ENCODE assay signal across 25 mouse cellular contexts in genomic region chr11:72845526-72845925, GRCm38 (mm10). TPM values are rescaled to one million over a fixed set of nuclear protein-coding genes. Genes with fewer than 3 reads are reported as not detected.
DNase-seq lines count a peak whose midpoint lies in the region; ATAC-seq and TF ChIP-seq lines count a peak whose summit lies in the region.
"Had no signal": no experiment of that assay in that cellular context is flagged by ENCODE, and none has a peak within 500 bp of the region (broad histone marks: within the 10 kb centered on the region; RNA-seq: fewer than 3 reads in every experiment).

No protein-coding gene starts in this region.

- no peak for DNase-seq in lung, postnatal 0 days (ENCODE audit: low spot score)
- no peak for DNase-seq in lung, postnatal 36 days
- no peak for DNase-seq in layer of hippocampus, adult 2 months (ENCODE audit: low spot score in 2 of 2)
- DNase-seq: adrenal gland, adult 8-10 months; adrenal gland, postnatal 25 days; cerebellum, adult 11-12 months; cerebellum, adult 8-10 months; cerebellum, postnatal 10 days; cerebellum, postnatal 36 days; embryo, embryonic 11 days; forebrain, postnatal 0 days; gastrocnemius, adult 2 months; gastrocnemius, postnatal 14 days; heart, adult 18-20 months had no signal

- no peak overlapping the region for H3K9ac ChIP-seq in lung, postnatal 0 days (replicated peaks; ENCODE audit: low read depth)
- no peak overlapping the region for H3K9ac ChIP-seq in stomach, embryonic 15.5 days
- no peak overlapping the region for H3K9ac ChIP-seq in forebrain, embryonic 12.5 days
- H3K9ac ChIP-seq: embryonic facial prominence, embryonic 13.5 days; forebrain, postnatal 0 days; hindbrain, embryonic 13.5 days had no signal

- H3K27ac ChIP-seq in lung, postnatal 0 days (ENCODE audit: low read length) = 0 out of 2 replicates have a peak overlapping the region, but pooled peaks have one; percentile 6
- H3K27ac ChIP-seq in embryonic fibroblast, embryonic 13.5 days (ENCODE audit: insufficient read depth, low read length) = peak overlapping the region; percentile 100; the same call in 1 of the 2 replicates
- peak overlapping the region; percentile 11; the same call in 1 of the 2 replicates for H3K27ac ChIP-seq in stomach, embryonic 15.5 days
- H3K27ac ChIP-seq in forebrain, embryonic 12.5 days = no peak overlapping the region
- H3K27ac ChIP-seq in layer of hippocampus, adult 2 months = no peak overlapping the region
- H3K27ac ChIP-seq: embryonic facial prominence, embryonic 10.5 days; embryonic facial prominence, embryonic 13.5 days; forebrain, embryonic 10.5 days; gastrocnemius, adult 2 months; hindbrain, embryonic 10.5 days; hindbrain, embryonic 13.5 days had no signal

- no peaks in the 10 kb centered on the region for H3K9me3 ChIP-seq in lung, postnatal 0 days (ENCODE audit: low read length)
- no peaks in the 10 kb centered on the region for H3K9me3 ChIP-seq in stomach, embryonic 15.5 days
- no peaks in the 10 kb centered on the region for H3K9me3 ChIP-seq in forebrain, embryonic 12.5 days
- H3K9me3 ChIP-seq: embryonic facial prominence, embryonic 10.5 days; embryonic facial prominence, embryonic 13.5 days; forebrain, embryonic 10.5 days; hindbrain, embryonic 10.5 days; hindbrain, embryonic 13.5 days had no signal

- H3K36me3 ChIP-seq in lung, postnatal 0 days (ENCODE audit: insufficient read depth, low read length) = peaks cover 26% of the 10 kb centered on the region; the same call in 1 of the 2 replicates
- peaks cover 5% of the 10 kb centered on the region for H3K36me3 ChIP-seq in stomach, embryonic 15.5 days
- H3K36me3 ChIP-seq in forebrain, embryonic 12.5 days (replicated peaks) = peaks cover 45% of the 10 kb centered on the region

- H3K27me3 ChIP-seq in lung, postnatal 0 days (replicated peaks; ENCODE audit: insufficient read depth, low read length) = no peaks in the 10 kb centered on the region
- no peaks in the 10 kb centered on the region for H3K27me3 ChIP-seq in stomach, embryonic 15.5 days (replicated peaks)
- no peaks in the 10 kb centered on the region for H3K27me3 ChIP-seq in forebrain, embryonic 12.5 days
- H3K27me3 ChIP-seq: embryonic facial prominence, embryonic 13.5 days; hindbrain, embryonic 13.5 days had no signal

- H3K4me1 ChIP-seq in lung, postnatal 0 days (ENCODE audit: insufficient read depth, low read depth, low read length) = no peaks in the 10 kb centered on the region
- H3K4me1 ChIP-seq in embryonic fibroblast, embryonic 13.5 days (ENCODE audit: control insufficient read depth, insufficient read depth, low read length) = peaks cover 29% of the 10 kb centered on the region
- no peaks in the 10 kb centered on the region for H3K4me1 ChIP-seq in stomach, embryonic 15.5 days
- H3K4me1 ChIP-seq in forebrain, embryonic 12.5 days = no peaks in the 10 kb centered on the region
- H3K4me1 ChIP-seq: embryonic facial prominence, embryonic 10.5 days; embryonic facial prominence, embryonic 13.5 days; forebrain, embryonic 10.5 days; hindbrain, embryonic 10.5 days; hindbrain, embryonic 13.5 days had no signal

- 79% methylated on average over 2 of the region's 2 CpGs for WGBS in lung, postnatal 0 days
- 83% methylated on average over 2 of the region's 2 CpGs for WGBS in stomach, embryonic 15.5 days
- 92% methylated on average over 2 of the region's 2 CpGs for WGBS in forebrain, embryonic 12.5 days

- peak; percentile 11; the same call in 1 of the 2 replicates for ATAC-seq in lung, postnatal 0 days
- ATAC-seq in stomach, embryonic 15.5 days (ENCODE audit: insufficient read depth, low FRiP score, low read depth) = no peak
- ATAC-seq in forebrain, embryonic 12.5 days (ENCODE audit: low FRiP score) = no peak
- ATAC-seq: CD4-positive, CD25-positive, alpha-beta regulatory T cell, adult 4 months; forebrain, embryonic 14.5 days; forebrain, postnatal 0 days; hindbrain, embryonic 16.5 days had no signal

- TF ChIP-seq CTCF in lung, postnatal 0 days (IDR thresholded peaks at IDR 0.05) = no peak
- no peak for TF ChIP-seq CTCF in embryonic fibroblast, embryonic 13.5 days (IDR thresholded peaks at IDR 0.05; ENCODE audit: borderline replicate concordance, insufficient read depth, low read length)
- TF ChIP-seq CTCF in layer of hippocampus, adult 2 months (conservative IDR thresholded peaks at IDR 0.05) = no peak

- no peak for TF ChIP-seq EP300 in lung, postnatal 0 days (IDR thresholded peaks at IDR 0.05)

- no peak for TF ChIP-seq POLR2A in embryonic fibroblast, embryonic 13.5 days (IDR thresholded peaks at IDR 0.05; ENCODE audit: low read depth, low read length)

- H3K4me3 ChIP-seq in lung, postnatal 0 days (ENCODE audit: low read depth, low read length) = no peak overlapping the region
- H3K4me3 ChIP-seq in embryonic fibroblast, embryonic 13.5 days (ENCODE audit: insufficient read depth, low read length) = no peak overlapping the region
- no peak overlapping the region for H3K4me3 ChIP-seq in stomach, embryonic 15.5 days (replicated peaks)
- no peak overlapping the region for H3K4me3 ChIP-seq in forebrain, embryonic 12.5 days (replicated peaks)
- H3K4me3 ChIP-seq in layer of hippocampus, adult 2 months = no peak overlapping the region
- H3K4me3 ChIP-seq: embryonic facial prominence, embryonic 10.5 days; embryonic facial prominence, embryonic 13.5 days; forebrain, embryonic 10.5 days; gastrocnemius, adult 2 months; hindbrain, embryonic 10.5 days; hindbrain, embryonic 13.5 days had no signal

- H3K4me2 ChIP-seq in lung, postnatal 0 days (replicated peaks; ENCODE audit: low read depth, low read length) = no peak overlapping the region
- no peak overlapping the region for H3K4me2 ChIP-seq in stomach, embryonic 15.5 days
- no peak overlapping the region for H3K4me2 ChIP-seq in forebrain, embryonic 12.5 days
- H3K4me2 ChIP-seq: embryonic facial prominence, embryonic 13.5 days; hindbrain, embryonic 13.5 days had no signal

RNA-seq across cellular contexts. Expression of gene Zzef1, which starts 49.5 kb away (rescaled TPM):
- 9.6 and 10.6 TPM in 2 replicates for polyA plus RNA-seq in lung, postnatal 0 days (2015; fragmentation: Nextera tagmentation; extraction: Ambion mirVana)
- 30.3 and 47.0 TPM in 2 replicates for polyA plus RNA-seq in embryonic fibroblast, embryonic 13.5 days (2011; ENCODE audit: insufficient read length, low read depth, missing spikeins)
- polyA plus RNA-seq in stomach, embryonic 15.5 days (2015; fragmentation: Nextera tagmentation; extraction: Ambion mirVana) = 9.8 and 10.3 TPM in 2 replicates
- 11.3 and 12.1 TPM in 2 replicates for polyA plus RNA-seq in forebrain, embryonic 12.5 days (2016; fragmentation: Nextera tagmentation; extraction: Ambion mirVana)
- total RNA-seq in layer of hippocampus, adult 2 months (2021) = 10 to 100 TPM; 47.8 to 49.5 TPM

RNA-seq across cellular contexts. Expression of gene Cyb5d2, which starts 49.6 kb away (rescaled TPM):
- polyA plus RNA-seq in lung, postnatal 0 days (2015; fragmentation: Nextera tagmentation; extraction: Ambion mirVana) = 7.1 and 7.2 TPM in 2 replicates
- polyA plus RNA-seq in embryonic fibroblast, embryonic 13.5 days (2011; ENCODE audit: insufficient read length, low read depth, missing spikeins) = 14.0 and 15.4 TPM in 2 replicates
- polyA plus RNA-seq in stomach, embryonic 15.5 days (2015; fragmentation: Nextera tagmentation; extraction: Ambion mirVana) = 5.3 and 6.0 TPM in 2 replicates
- polyA plus RNA-seq in forebrain, embryonic 12.5 days (2016; fragmentation: Nextera tagmentation; extraction: Ambion mirVana) = 4.7 and 5.2 TPM in 2 replicates
- 10 to 100 TPM; 17.9 to 19.9 TPM for total RNA-seq in layer of hippocampus, adult 2 months (2021)

Comparison
In these comparisons a context has a peak if more than half of its experiments do, and no peak if none do; other contexts are left out.
1. H3K27ac ChIP-seq: peak in lung, postnatal 0 days (single experiment), embryonic fibroblast, embryonic 13.5 days (single experiment) and stomach, embryonic 15.5 days (single experiment); none in forebrain, embryonic 12.5 days (single experiment) and layer of hippocampus, adult 2 months (single experiment).